Mouse (Mus musculus) intestine, embryonic 15.5 days (tissue): Measurements from ENCODE around the gene Tbccd1. TPM values are rescaled to one million over a fixed set of nuclear protein-coding genes. Genes with fewer than 3 reads are reported as not detected.
A peak's percentile ranks its signal among the peaks of the same experiment; 100 is the strongest.

Experiments
- ATAC-seq: fragments of 200-750 bp; cut with Nextera tagmentation; 2 replicates; pipeline ENCODE4 v1.8.0; 2017; ENCODE audit warnings: moderate TSS enrichment, moderate library complexity
- H3K27ac ChIP-seq: fragments of 300-500 bp; sonication (generic); 2 replicates; pipeline ENCODE4 v1.5.1; 2015; ENCODE audit warnings: mild to moderate bottlenecking, inconsistent platforms
- H3K27me3 ChIP-seq: fragments of 300-500 bp; sonication (generic); replicated peaks from 2 replicates; pipeline ENCODE4 v1.6.1; 2015; ENCODE audit warnings: inconsistent platforms
- H3K36me3 ChIP-seq: fragments of 300-500 bp; sonication (generic); 2 replicates; pipeline ENCODE4 v1.6.1; 2015; ENCODE audit warnings: inconsistent platforms
- H3K4me1 ChIP-seq: fragments of 300-500 bp; sonication (generic); replicated peaks from 2 replicates; pipeline ENCODE4 v1.6.1; 2015; ENCODE audit warnings: inconsistent platforms
- H3K4me2 ChIP-seq: fragments of 300-500 bp; sonication (generic); replicated peaks from 2 replicates; pipeline ENCODE4 v1.6.1; 2015; ENCODE audit warnings: mild to moderate bottlenecking, inconsistent platforms
- H3K4me3 ChIP-seq: fragments of 300-500 bp; sonication (generic); replicated peaks from 2 replicates; pipeline ENCODE4 v1.5.1; 2015; ENCODE audit warnings: inconsistent platforms
- H3K9ac ChIP-seq: fragments of 300-500 bp; sonication (generic); 2 replicates; pipeline ENCODE4 v1.6.1; 2015; ENCODE audit warnings: inconsistent platforms
- H3K9me3 ChIP-seq: fragments of 300-500 bp; sonication (generic); 2 replicates; pipeline ENCODE4 v1.6.1; 2016; ENCODE audit warnings: inconsistent platforms
- WGBS: fragments of 180-500 bp; shearing (Covaris S2); methylation state at CpG from one replicate; pipeline ENCODE4 v1.1.7; 2015; 5-methylcytosine and 5-hydroxymethylcytosine counted together
- polyA plus RNA-seq: library from polyadenylated mRNA; unstranded; fragments of >200 nt; fragmentation: Nextera tagmentation; extraction: Ambion mirVana; gene quantifications from 2 replicates; pipeline ENCODE4 v1.2.1, GENCODE M21; 2015

Tbccd1 gene
- polyA plus RNA-seq, 1 experiment from 2014 or later, result 26.2 TPM

DNA sequence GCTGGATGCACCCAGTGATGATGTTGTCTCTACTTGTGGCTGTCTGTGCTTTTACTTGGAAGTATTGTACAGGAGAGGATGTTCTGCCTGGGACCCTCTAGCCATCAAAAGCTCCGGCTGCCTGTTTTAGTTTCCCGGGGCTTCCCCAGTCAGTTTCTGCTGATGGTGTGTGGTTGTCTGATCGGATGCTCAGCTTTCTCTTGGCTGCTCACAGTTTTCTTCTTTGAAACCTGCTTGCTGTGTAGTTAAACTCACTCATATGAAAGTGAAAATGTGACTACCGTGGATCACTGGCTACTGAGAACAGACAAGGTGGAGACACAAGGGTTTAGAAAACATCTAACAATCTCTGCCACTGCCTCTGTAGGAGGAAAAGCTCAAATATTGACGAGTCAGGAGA is 26.0 kb upstream of the Tbccd1 start:
- Histone ChIP-seq H3K9ac (no peak overlapping the region), H3K4me2 (no peak overlapping the region), H3K27ac (no peak overlapping the region), H3K4me3 (no peak overlapping the region), H3K4me1 (no peaks in the 10 kb centered on the region), H3K9me3 (no peaks in the 10 kb centered on the region), H3K36me3 (no peaks in the 10 kb centered on the region), H3K27me3 (no peaks in the 10 kb centered on the region)
- WGBS, result 78% methylated on average over 5 of the region's 5 CpGs
- no peak for ATAC-seq

DNA sequence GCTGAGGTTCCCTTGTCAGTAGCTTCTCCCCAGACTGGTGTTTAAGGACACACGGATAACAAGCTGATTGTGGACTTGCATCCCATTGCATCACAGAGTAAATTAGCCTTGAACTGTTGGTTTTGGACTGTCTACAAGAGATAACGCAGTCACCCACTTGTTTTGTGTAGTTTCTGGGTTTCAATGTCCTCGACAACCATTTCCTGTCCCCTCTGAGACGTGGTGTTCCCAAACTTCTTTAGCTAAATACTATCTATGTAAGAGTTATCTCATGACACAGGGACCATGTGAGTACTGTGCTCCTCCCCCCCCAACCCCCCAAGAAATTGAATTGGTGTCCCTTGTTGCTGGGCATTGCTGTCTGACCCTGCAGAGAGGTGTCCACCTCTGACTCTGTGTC is 24.0 kb upstream of the Tbccd1 start:
- no peak overlapping the region for H3K4me3 ChIP-seq
- 64% methylated on average over 4 of the region's 4 CpGs for WGBS
- no peak for ATAC-seq
- no peak overlapping the region for H3K27ac ChIP-seq
- no peaks in the 10 kb centered on the region for H3K4me1 ChIP-seq
- H3K36me3 ChIP-seq, result no peaks in the 10 kb centered on the region
- no peak overlapping the region for H3K4me2 ChIP-seq
- H3K27me3 ChIP-seq, result no peaks in the 10 kb centered on the region
- H3K9ac ChIP-seq, result no peak overlapping the region
- H3K9me3 ChIP-seq, result no peaks in the 10 kb centered on the region

DNA sequence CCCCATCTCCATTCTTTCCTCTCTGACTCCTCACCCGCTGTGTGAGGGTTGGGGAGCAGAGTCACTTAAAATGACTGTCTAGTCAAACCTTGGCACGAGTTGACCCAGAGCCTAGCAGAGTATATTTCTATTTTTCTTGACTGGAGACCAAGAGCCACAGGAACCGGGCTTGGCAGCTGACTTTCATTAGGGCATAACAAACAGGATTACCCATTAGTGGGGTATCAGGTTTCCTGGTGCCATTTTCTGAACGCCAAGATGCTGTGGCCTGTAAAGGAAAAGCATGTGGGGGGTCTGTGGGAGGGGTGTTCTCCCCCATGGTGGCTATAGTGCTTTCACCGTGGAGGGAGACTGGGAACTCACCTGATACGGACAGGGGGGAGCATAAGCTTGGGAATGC is 23.4 kb upstream of the Tbccd1 start:
- Histone ChIP-seq H3K36me3 (no peaks in the 10 kb centered on the region), H3K27ac (no peak overlapping the region), H3K9ac (no peak overlapping the region), H3K4me2 (no peak overlapping the region), H3K9me3 (no peaks in the 10 kb centered on the region), H3K27me3 (no peaks in the 10 kb centered on the region), H3K4me3 (no peak overlapping the region), H3K4me1 (no peaks in the 10 kb centered on the region)
- ATAC-seq, result no peak
- WGBS, result 29% methylated on average over 6 of the region's 6 CpGs

DNA sequence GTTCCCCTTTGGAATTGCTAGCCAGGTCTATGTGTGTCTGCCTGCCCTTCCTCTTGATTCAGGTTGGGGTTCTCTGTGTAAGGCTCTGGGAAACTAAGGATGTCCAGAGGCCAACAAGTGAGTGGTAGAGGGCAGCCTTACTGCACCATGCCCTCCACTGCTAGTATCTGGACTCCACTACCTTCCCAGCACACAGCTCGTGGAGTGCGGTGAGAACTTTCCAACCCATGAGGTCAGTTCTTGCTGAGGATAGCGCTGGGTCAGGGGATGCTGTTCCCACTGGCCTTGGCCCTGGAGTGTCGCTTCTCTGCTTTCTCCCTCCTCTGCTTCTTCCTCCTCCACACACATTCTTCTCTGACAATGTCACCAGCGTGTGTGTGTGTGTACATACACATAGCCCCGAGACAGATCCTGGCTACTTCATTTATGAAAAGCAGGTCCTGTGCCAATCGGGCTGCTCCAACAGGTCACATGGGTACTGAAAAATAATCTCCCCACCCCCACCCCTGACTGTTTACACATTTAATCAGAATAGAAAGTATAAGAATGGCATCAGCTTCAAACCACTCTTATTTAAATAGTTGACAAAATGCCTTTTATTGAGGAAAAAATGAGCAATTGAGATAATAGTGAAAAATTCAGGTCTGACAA is 22.6 kb upstream of the Tbccd1 start:
- no peaks in the 10 kb centered on the region for H3K9me3 ChIP-seq
- no peak overlapping the region for H3K9ac ChIP-seq
- no peaks in the 10 kb centered on the region for H3K4me1 ChIP-seq
- ATAC-seq, result no peak
- WGBS, result 57% methylated on average over 7 of the region's 7 CpGs
- H3K36me3 ChIP-seq, result no peaks in the 10 kb centered on the region
- no peak overlapping the region for H3K27ac ChIP-seq
- no peak overlapping the region for H3K4me2 ChIP-seq
- no peaks in the 10 kb centered on the region for H3K27me3 ChIP-seq
- no peak overlapping the region for H3K4me3 ChIP-seq

DNA sequence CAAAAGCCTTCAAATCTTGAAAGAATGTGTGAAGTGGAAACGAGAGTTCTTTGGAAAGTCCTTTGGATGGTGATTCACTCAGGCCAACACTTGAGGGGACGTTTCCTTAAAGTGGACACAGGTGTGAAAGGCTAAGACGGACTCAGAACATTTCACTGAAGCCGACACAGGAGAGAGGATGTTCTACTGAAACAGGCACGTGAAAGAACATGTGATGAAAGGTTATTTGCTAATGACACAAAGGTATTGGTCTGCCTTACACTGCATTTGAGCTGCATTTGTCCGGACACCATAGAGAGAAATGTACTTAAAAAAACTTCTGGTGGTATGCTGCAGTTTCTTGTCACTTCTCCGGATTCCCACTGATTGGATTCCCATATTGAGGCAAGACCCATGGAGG is 21.2 kb upstream of the Tbccd1 start:
- H3K4me2 ChIP-seq, result no peak overlapping the region
- no peaks in the 10 kb centered on the region for H3K9me3 ChIP-seq
- no peaks in the 10 kb centered on the region for H3K27me3 ChIP-seq
- WGBS, result 81% methylated on average over 7 of the region's 7 CpGs
- H3K36me3 ChIP-seq, result no peaks in the 10 kb centered on the region
- no peak overlapping the region for H3K9ac ChIP-seq
- no peak for ATAC-seq
- H3K27ac ChIP-seq, result no peak overlapping the region
- no peaks in the 10 kb centered on the region for H3K4me1 ChIP-seq
- H3K4me3 ChIP-seq, result no peak overlapping the region

DNA sequence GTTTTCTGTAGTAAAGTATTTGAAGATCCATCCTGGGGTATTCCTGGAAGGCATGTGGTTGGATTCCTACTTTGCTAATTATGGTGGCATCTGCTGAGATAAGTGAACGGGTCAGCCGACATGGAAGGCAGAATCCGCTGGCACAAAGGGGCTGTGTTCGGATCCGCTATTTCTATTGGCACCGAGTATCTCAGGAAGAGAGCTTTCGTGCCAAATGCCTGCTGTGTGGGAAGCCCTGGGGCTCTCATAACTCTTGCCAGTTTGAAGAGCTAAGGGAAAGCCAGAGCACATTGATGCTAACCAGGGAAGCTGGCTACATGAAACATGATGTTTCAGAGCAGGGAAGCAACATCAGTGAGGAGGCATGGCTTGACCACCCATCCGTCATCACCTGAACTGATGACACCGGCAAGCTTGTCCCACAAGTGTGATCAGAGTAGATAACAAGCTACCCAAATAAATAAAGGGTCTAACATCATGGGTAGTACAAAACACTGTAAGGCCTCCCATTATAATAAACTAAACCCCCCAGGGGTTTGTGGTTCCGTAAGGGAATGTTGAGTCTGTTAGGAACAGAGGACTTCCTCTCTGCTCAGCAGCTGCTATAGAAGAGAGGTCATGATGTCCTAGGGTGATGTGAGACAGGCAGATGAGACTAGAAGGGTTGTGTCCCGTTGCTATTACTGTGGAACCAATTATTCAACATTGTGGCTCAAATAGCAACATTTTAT is 20.4 kb upstream of the Tbccd1 start:
- Histone ChIP-seq H3K9ac (no peak overlapping the region), H3K36me3 (no peaks in the 10 kb centered on the region), H3K9me3 (no peaks in the 10 kb centered on the region), H3K4me3 (no peak overlapping the region), H3K4me1 (no peaks in the 10 kb centered on the region), H3K4me2 (no peak overlapping the region), H3K27me3 (no peaks in the 10 kb centered on the region), H3K27ac (no peak overlapping the region)
- no peak for ATAC-seq
- 76% methylated on average over 11 of the region's 11 CpGs for WGBS

DNA sequence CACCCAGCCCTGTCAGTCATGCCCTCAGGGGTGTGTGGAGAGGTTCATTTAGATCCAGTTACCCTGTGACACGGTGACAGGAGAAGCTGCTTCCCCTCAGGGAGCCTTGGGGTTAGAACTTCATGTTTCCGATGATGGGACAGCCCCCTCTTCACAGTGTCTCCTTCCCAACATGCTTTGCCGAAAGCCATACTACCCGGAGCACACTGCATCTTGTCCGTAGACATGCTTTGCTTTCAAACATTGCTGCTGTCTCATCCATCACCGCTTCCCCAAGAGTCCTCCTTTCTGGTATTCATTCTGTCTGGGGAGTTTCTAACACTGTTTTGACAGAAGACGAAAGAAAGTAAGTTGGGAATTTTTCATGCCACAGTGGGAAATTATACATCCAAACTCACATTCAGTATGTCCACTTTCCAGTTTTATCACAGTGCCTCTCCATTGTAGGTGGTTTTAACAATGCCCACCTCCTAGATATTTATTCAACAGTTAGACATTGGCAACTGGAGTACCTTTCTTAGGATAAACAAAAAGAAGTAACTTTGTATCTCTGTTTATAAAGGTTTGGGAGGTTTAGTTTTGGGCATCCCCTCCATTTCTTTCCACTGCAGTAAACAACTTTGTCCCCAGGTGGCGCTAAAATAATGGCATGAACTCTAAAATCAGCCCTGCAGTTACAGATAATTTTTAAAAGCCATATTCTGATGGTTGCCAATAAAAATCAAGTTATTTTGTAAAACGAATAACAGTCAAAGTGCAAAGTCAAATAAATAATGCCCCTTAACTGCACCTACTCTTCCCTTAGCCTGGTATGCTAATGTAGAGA is 19.0 kb upstream of the Tbccd1 start:
- Histone ChIP-seq H3K9ac (no peak overlapping the region), H3K36me3 (peaks cover 4% of the 10 kb centered on the region; the same call in 1 of the 2 replicates), H3K9me3 (no peaks in the 10 kb centered on the region), H3K4me2 (no peak overlapping the region), H3K27me3 (no peaks in the 10 kb centered on the region), H3K4me1 (no peaks in the 10 kb centered on the region), H3K27ac (no peak overlapping the region), H3K4me3 (no peak overlapping the region)
- 30% methylated on average over 9 of the region's 9 CpGs for WGBS
- no peak for ATAC-seq

DNA sequence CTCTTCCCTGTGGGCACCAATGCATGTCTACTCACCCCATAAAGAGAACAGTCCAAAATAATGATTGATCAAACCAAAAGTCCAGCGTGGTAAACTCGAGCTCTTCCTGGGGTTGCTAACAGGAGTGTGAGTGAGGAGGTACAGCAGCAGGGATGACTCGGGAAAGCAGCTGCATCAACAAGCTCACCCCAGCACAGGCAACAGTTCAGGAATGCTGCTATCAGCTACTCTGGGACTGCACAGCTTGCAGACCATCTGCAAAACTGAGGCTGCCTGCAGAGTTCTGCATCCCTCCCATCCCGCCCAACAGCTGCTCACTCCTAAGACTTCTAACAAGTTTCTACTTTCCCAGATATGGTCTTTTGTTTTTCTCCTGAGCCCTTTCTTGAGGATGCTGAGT is 15.9 kb upstream of the Tbccd1 start:
- H3K36me3 ChIP-seq, result peaks cover 31% of the 10 kb centered on the region
- no peaks in the 10 kb centered on the region for H3K4me1 ChIP-seq
- H3K27ac ChIP-seq, result no peak overlapping the region
- no peak overlapping the region for H3K4me2 ChIP-seq
- ATAC-seq, result no peak
- no peak overlapping the region for H3K9ac ChIP-seq
- no peak overlapping the region for H3K4me3 ChIP-seq
- no peaks in the 10 kb centered on the region for H3K27me3 ChIP-seq
- H3K9me3 ChIP-seq, result no peaks in the 10 kb centered on the region
- 82% methylated on average over 4 of the region's 4 CpGs for WGBS

DNA sequence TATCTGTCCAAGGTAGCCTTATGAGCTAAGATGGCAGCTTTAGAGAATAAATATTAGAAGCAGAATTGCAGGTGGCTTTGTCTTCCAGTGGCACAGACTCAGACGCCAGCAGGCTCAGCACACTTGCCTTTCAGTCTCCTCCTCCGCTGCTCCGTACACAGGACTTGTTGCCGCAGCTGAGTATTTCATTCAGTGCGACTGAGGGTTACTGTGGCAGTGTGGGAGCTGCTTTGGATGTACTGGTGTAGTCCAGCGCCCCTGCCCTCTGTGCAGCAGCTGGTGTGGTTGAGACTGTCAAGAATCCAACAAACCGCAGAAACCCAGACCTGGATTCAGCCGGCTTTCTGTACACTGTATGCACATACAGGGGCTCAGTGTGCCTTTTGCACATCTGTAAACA is 14.9 kb upstream of the Tbccd1 start:
- WGBS, result 91% methylated on average over 8 of the region's 8 CpGs
- no peak for ATAC-seq

DNA sequence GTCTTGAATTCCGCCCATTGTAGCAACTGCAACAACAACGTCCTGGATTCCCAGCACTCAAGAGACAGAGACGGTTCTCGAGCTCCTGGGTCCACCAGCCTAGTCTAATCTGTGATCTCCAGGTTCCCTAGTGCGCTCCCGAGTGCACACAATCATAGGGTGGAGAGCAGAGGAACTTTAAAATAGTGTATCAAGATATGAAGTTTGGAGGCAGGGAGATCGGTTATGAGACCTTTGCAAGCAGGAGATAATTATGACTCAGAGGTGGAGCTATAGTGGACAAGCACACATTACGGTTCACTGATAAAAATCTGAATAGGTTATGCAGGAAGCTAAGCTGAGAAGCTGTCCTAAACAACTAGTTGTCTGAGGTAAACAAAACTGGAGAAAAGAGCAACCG is 696 bp downstream of the Tbccd1 start:
- Histone ChIP-seq H3K9me3 (no peaks in the 10 kb centered on the region), H3K4me3 (peak overlapping the region; percentile 99), H3K36me3 (no peaks in the 10 kb centered on the region), H3K27me3 (no peaks in the 10 kb centered on the region), H3K4me1 (peaks cover 10% of the 10 kb centered on the region), H3K4me2 (peak overlapping the region; percentile 77), H3K9ac (peak overlapping the region; percentile 48), H3K27ac (peak overlapping the region; percentile 89)
- 10% methylated on average over 9 of the region's 9 CpGs for WGBS
- ATAC-seq, result no peak

More for the DNA sequence above, 14.9 kb upstream of the Tbccd1 start:
- Histone ChIP-seq H3K27ac (no peak overlapping the region), H3K9ac (no peak overlapping the region), H3K36me3 (peaks cover 33% of the 10 kb centered on the region), H3K4me1 (no peaks in the 10 kb centered on the region), H3K4me3 (no peak overlapping the region), H3K27me3 (no peaks in the 10 kb centered on the region), H3K9me3 (no peaks in the 10 kb centered on the region), H3K4me2 (no peak overlapping the region)

DNA sequence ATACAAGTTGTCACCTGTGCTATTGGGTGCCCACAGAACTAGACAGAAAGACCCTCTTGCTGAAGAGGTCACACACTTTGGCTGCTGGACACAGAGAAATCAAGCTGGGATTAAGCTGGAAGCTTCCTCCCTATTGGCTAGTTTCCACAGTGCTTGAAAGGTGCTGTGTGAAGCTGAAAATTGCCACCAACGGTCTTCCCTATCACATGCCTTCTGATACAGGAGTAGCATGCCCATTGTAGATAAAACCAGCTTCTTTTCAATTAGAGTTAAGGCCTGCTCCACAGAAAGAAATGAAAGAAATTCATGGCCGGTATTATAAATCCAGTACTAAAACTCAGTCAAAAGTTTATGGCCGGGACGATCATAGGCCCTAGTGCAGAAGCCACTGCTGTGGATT is 4.8 kb downstream of the Tbccd1 start:
- Histone ChIP-seq H3K9ac (no peak overlapping the region), H3K27ac (no peak overlapping the region), H3K27me3 (no peaks in the 10 kb centered on the region), H3K4me2 (no peak overlapping the region), H3K4me3 (no peak overlapping the region), H3K9me3 (no peaks in the 10 kb centered on the region), H3K36me3 (no peaks in the 10 kb centered on the region), H3K4me1 (peaks cover 4% of the 10 kb centered on the region)
- no peak for ATAC-seq
- 92% methylated on average over 4 of the region's 4 CpGs for WGBS

DNA sequence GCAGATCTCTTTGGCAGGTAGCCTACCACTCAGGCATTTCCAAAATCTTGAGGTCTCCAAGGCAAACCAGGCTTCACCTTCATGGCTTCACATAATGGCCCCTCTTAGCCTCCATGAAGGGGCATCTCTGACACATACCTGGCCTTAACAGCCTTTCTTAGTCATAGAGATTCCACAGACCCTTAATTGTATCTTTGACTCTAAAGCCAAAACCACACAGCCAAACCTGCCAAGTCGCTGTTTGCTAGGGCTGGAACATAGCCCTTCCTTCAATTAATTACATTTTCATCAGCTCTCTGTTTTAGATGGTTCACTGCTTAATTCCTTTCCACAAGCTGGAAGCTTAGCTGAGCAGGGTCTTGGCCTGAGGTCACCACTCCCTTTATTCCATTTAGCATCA is 9.1 kb downstream of the Tbccd1 start:
- Histone ChIP-seq H3K27ac (no peak overlapping the region), H3K9me3 (no peaks in the 10 kb centered on the region), H3K36me3 (no peaks in the 10 kb centered on the region), H3K27me3 (no peaks in the 10 kb centered on the region), H3K4me2 (no peak overlapping the region), H3K9ac (no peak overlapping the region), H3K4me1 (0 out of 2 replicates have a peak, but pooled peaks cover 2% of the 10 kb centered on the region), H3K4me3 (no peak overlapping the region)
- WGBS, result 82% methylated on average over 1 of the region's 1 CpGs
- no peak for ATAC-seq
